ENCODE assay signal across 8 mouse cellular contexts in the genomic region with DNA sequence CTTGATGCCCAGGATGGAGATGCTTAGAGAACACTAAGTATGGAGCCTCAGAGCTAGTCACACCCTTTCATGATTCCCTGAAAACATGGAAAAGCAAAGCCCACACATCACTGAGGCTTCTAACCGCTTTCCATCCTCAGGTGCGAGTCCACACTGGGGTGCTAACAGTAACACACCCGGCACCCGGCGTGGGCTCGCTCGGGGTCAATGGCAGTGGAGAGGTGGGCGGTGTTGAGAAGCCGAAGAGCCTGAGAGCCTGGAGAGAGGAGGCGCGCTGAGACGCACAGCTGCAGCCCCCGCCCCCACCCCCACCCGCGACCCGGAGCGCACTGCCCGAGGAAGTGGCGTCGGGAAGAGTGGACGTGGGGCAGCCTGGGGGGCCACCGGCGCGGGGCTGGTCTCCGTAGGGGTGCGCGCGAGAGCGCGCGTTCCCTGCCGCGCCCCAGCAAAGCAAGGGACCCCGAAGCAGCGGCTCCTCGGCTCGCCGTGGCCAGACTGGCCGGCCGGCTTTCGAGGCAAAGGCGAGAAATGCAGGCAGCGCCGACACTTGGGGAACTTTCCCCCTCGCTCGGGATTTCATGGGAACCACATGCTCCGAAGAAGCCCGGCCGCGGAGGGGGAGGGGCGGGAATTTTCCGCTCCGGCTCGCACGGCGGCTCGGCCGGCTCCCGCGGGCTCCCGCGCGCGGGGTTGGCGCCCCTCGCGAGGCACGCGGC.
DNase-seq lines count a peak whose midpoint lies in the region; ATAC-seq lines count a peak whose summit lies in the region.

No protein-coding gene starts in this region.

- H3K4me2 ChIP-seq in kidney, embryonic 14.5 days (replicated peaks; ENCODE audit: low read depth, low read length): peak overlapping the region; percentile 98
- peak overlapping the region; percentile 81 for H3K4me2 ChIP-seq in liver, embryonic 16.5 days (ENCODE audit: low read depth, low read length)

- peaks cover 26% of the 10 kb centered on the region for H3K27me3 ChIP-seq in kidney, embryonic 14.5 days (ENCODE audit: control insufficient read depth, insufficient read depth, low read length)
- H3K27me3 ChIP-seq in liver, embryonic 16.5 days (ENCODE audit: control insufficient read depth, insufficient read depth, low read depth, low read length): peaks cover 64% of the 10 kb centered on the region

- peak overlapping the region; percentile 64 for H3K4me3 ChIP-seq in kidney, embryonic 14.5 days (ENCODE audit: low read length)
- peak overlapping the region; percentile 56 for H3K4me3 ChIP-seq in liver, embryonic 16.5 days (ENCODE audit: low read depth, low read length)

- peak; percentile 18; the same call in 1 of the 2 replicates for ATAC-seq in kidney, embryonic 14.5 days (ENCODE audit: low FRiP score, low TSS enrichment)
- 0 out of 2 replicates have a peak, but pooled peaks have one; percentile 3 for ATAC-seq in liver, embryonic 16.5 days (ENCODE audit: low read depth)
- ATAC-seq in erythroblast, adult 5-6 weeks (replicated peaks; ENCODE audit: low FRiP score, poor library complexity, severe bottlenecking): no peak

- WGBS in kidney, embryonic 14.5 days: 1% methylated on average over 58 of the region's 69 CpGs
- WGBS in liver, embryonic 16.5 days (ENCODE audit: insufficient replicate concordance): 2% methylated on average over 67 of the region's 69 CpGs

- intact Hi-C loops in gastrocnemius, postnatal 14 days (cut with DNase I; ENCODE audit: low total_unique reads): loop anchor here (5.0 kb wide), 1 partner anchor 460 kb away; no protein-coding TSS in a partner anchor

- H3K27ac ChIP-seq in kidney, embryonic 14.5 days (ENCODE audit: low read depth, low read length): no peak overlapping the region
- H3K27ac ChIP-seq in liver, embryonic 16.5 days (ENCODE audit: low read length): no peak overlapping the region

- DNase-seq in ovary, postnatal 10 days (ENCODE audit: low spot score): peak; percentile 24
- DNase-seq in ovary, adult 18-20 months (ENCODE audit: low spot score): no peak
- peak; percentile 66 to 76 for DNase-seq in cerebellum, postnatal 36 days
- DNase-seq in gastrocnemius, postnatal 14 days: peak; percentile 57
- DNase-seq in ovary, postnatal 14 days (ENCODE audit: low spot score): peak; percentile 29

- H3K9me3 ChIP-seq in kidney, embryonic 14.5 days (ENCODE audit: control insufficient read depth, low read length): no peaks in the 10 kb centered on the region
- no peaks in the 10 kb centered on the region for H3K9me3 ChIP-seq in liver, embryonic 16.5 days (replicated peaks; ENCODE audit: control insufficient read depth, low read length)

- no peaks in the 10 kb centered on the region for H3K36me3 ChIP-seq in kidney, embryonic 14.5 days (ENCODE audit: control insufficient read depth, insufficient read depth, low read length)
- H3K36me3 ChIP-seq in liver, embryonic 16.5 days (ENCODE audit: control insufficient read depth, insufficient read depth): no peaks in the 10 kb centered on the region

- peak overlapping the region; percentile 70 for H3K9ac ChIP-seq in kidney, embryonic 14.5 days (ENCODE audit: low read depth, low read length)
- no peak overlapping the region for H3K9ac ChIP-seq in liver, embryonic 16.5 days (ENCODE audit: low read depth, low read length)

- H3K4me1 ChIP-seq in kidney, embryonic 14.5 days (ENCODE audit: control insufficient read depth, insufficient read depth, low read length): no peaks in the 10 kb centered on the region
- H3K4me1 ChIP-seq in liver, embryonic 16.5 days (ENCODE audit: control insufficient read depth, low read depth, low read length): peaks cover 8% of the 10 kb centered on the region
